Mouse (Mus musculus) liver, postnatal 0 days (tissue): ENCODE measurements around the gene Rara. TPM values are rescaled to one million over a fixed set of nuclear protein-coding genes. Genes with fewer than 3 reads are reported as not detected.

Experiments used
- ATAC-seq: fragments of 200-750 bp; cut with Nextera tagmentation; 2 replicates; pipeline ENCODE4 v1.8.0; 2017; ENCODE audit warnings: mild to moderate bottlenecking, moderate library complexity
- DNase-seq: peaks from one replicate; pipeline ENCODE4 v3.0.0-alpha.2; 2016
- H3K27ac ChIP-seq: fragments of 300-500 bp; sonication (generic); 2 replicates; pipeline ENCODE4 v1.5.1; 2014; ENCODE audit warnings: antibody characterized with exemption, moderate library complexity, mild to moderate bottlenecking, low read depth
- H3K27me3 ChIP-seq: fragments of 300-500 bp; sonication (generic); 2 replicates; pipeline ENCODE4 v1.6.1; 2014; ENCODE audit warnings: low read length, control low read depth, mixed read lengths; ENCODE audit not compliant: insufficient read depth
- H3K36me3 ChIP-seq: fragments of 300-500 bp; sonication (generic); replicated peaks from 2 replicates; pipeline ENCODE4 v1.6.1; 2014; ENCODE audit warnings: mild to moderate bottlenecking, control low read depth, low read length, moderate library complexity, mixed read lengths; ENCODE audit not compliant: insufficient read depth
- H3K4me1 ChIP-seq: fragments of 300-500 bp; sonication (generic); 2 replicates; pipeline ENCODE4 v1.6.1; 2014; ENCODE audit warnings: antibody characterized with exemption, mild to moderate bottlenecking, control low read depth; ENCODE audit not compliant: insufficient read depth
- H3K4me2 ChIP-seq: fragments of 300-500 bp; sonication (generic); 2 replicates; pipeline ENCODE4 v1.6.1; 2014; ENCODE audit warnings: low read depth, mild to moderate bottlenecking, low read length, moderate library complexity, mixed read lengths
- H3K4me3 ChIP-seq: fragments of 300-500 bp; sonication (generic); 2 replicates; pipeline ENCODE4 v1.5.1; 2014; ENCODE audit warnings: low read depth, low read length
- H3K9ac ChIP-seq: fragments of 300-500 bp; sonication (generic); replicated peaks from 2 replicates; pipeline ENCODE4 v1.6.1; 2014; ENCODE audit warnings: mild to moderate bottlenecking, moderate library complexity
- H3K9me3 ChIP-seq: fragments of 300-500 bp; sonication (generic); 2 replicates; pipeline ENCODE4 v1.6.1; 2016; ENCODE audit warnings: mild to moderate bottlenecking, control low read depth, low read length, mixed read lengths
- CTCF ChIP-seq: sonication (generic); IDR thresholded peaks from 2 replicates; pipeline ENCODE4 v1.5.1; 2016; ENCODE audit warnings: antibody characterized with exemption, low read depth
- EP300 ChIP-seq: IDR thresholded peaks from 2 replicates; pipeline ENCODE4 v1.6.1; 2016; ENCODE audit warnings: antibody characterized with exemption, low read depth, mild to moderate bottlenecking
- WGBS: fragments of 180-500 bp; shearing (Covaris S2); extraction: QIAGEN DNeasy Blood & Tissue Kit; methylation state at CpG from one replicate; pipeline ENCODE4 v1.1.7; 2014; ENCODE audit not compliant: insufficient replicate concordance; 5-methylcytosine and 5-hydroxymethylcytosine counted together
- polyA plus RNA-seq: library from polyadenylated mRNA; unstranded; fragments of >200 nt; fragmentation: Nextera tagmentation; extraction: Ambion mirVana; gene quantifications from 2 replicates; pipeline ENCODE4 v1.2.1, GENCODE M21; 2015

Gene Rara
- polyA plus RNA-seq, result 5.4 and 5.6 TPM in 2 replicates

DNA sequence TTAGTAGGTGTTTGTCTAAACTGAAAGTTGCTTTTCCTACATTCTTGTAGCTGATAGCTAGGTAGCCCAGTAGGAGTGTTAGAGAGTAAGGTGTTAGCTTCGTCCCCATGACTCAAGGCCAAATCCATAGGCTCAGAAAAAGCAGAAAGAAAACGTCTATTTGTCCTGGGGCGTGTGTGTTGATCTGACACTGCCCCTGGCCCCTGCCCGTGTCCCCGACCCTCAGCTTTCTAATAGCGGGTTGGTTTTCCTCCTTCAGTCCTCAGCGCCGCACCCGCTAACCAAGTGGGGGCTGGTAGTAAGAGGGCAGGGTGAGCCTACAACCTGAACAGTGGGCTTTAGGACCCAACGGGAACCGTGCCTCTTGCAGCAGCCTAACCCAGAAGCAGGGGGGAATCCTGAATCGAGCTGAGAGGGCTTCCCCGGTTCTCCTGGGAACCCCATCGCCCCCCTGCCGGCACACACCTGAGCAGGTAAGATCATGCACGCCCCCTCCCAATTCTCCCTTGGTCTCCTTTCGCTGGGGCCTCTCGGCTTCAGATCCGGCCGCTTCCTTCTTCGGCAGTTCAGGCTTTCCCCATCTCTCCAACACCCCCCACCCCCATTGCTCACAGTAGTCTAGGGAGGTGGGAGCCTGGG, at the start of gene Rara:
Gene Rara (plus strand): TSS at position 381 of the 639 bp plus-strand sequence.
- Histone ChIP-seq H3K9me3 (no peaks in the 10 kb centered on the region), H3K4me2 (peak within 1 kb of the TSS; percentile 71), H3K36me3 (no peaks in the 10 kb centered on the region; the same call in 1 of the 2 replicates), H3K4me3 (peak within 1 kb of the TSS; percentile 30; the same call in 1 of the 2 replicates), H3K27ac (no peak within 1 kb of the TSS), H3K9ac (peak within 1 kb of the TSS; percentile 38), H3K27me3 (0 out of 2 replicates have a peak, but pooled peaks cover 10% of the 10 kb centered on the region), H3K4me1 (peaks cover 51% of the 10 kb centered on the region)
- WGBS, result 14% methylated on average over 20 of the region's 21 CpGs
- ATAC-seq (no peak), DNase-seq (no peak)
- no peak for TF ChIP-seq CTCF

DNA sequence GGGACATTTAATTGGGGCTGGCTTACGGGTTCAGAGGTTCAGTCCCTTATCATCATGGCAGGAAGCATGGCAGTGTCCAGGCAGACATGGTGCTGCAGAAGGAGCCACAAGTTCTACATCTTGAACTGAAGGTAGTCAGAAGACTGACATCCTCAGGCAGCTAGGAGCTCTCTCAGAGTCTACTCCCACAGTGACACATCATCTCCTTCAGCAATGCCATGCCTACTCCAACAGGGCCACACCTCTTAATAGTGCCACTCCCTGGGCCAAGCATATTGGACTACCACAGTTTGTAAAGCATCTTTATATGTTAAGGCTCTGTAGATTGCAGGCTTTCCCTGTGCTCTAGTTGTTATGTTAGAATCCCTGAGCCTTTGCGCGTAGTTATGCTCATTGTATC, 39.9 kb upstream of the Rara start:
- WGBS, result 90% methylated on average over 3 of the region's 3 CpGs
- Histone ChIP-seq H3K9ac (no peak overlapping the region), H3K27ac (no peak overlapping the region), H3K27me3 (no peaks in the 10 kb centered on the region), H3K4me1 (no peaks in the 10 kb centered on the region), H3K4me3 (no peak overlapping the region), H3K4me2 (no peak overlapping the region), H3K9me3 (no peaks in the 10 kb centered on the region), H3K36me3 (peaks cover 55% of the 10 kb centered on the region)
- DNase-seq (no peak), ATAC-seq (no peak)
- TF ChIP-seq CTCF, result no peak
- TF ChIP-seq EP300, result no peak

DNA sequence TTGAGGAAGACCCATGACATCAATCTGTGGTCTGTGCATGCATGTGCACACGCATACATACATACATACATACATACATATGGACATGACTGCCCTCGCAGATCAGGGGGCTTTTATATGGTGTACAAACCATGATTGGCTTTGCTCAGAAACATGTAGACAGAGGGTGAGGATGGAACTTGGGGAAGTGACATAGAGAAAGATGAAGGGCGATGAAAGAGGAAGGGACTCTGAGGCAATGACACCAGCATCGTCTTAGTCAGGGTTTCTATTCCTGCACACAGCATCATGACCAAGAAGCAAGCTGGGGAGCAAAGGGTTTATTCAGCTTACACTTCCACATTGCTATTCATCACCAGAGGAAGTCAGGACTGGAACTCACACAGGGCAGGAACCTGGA, 38.5 kb upstream of the Rara start:
- H3K27ac ChIP-seq, result no peak overlapping the region
- 80% methylated on average over 4 of the region's 4 CpGs for WGBS
- no peak overlapping the region for H3K4me2 ChIP-seq
- no peaks in the 10 kb centered on the region for H3K4me1 ChIP-seq
- no peak for DNase-seq
- ATAC-seq, result no peak
- H3K27me3 ChIP-seq, result no peaks in the 10 kb centered on the region
- peaks cover 68% of the 10 kb centered on the region for H3K36me3 ChIP-seq
- H3K4me3 ChIP-seq, result no peak overlapping the region
- no peak overlapping the region for H3K9ac ChIP-seq
- TF ChIP-seq CTCF (no peak), EP300 (no peak)
- H3K9me3 ChIP-seq, result no peaks in the 10 kb centered on the region

DNA sequence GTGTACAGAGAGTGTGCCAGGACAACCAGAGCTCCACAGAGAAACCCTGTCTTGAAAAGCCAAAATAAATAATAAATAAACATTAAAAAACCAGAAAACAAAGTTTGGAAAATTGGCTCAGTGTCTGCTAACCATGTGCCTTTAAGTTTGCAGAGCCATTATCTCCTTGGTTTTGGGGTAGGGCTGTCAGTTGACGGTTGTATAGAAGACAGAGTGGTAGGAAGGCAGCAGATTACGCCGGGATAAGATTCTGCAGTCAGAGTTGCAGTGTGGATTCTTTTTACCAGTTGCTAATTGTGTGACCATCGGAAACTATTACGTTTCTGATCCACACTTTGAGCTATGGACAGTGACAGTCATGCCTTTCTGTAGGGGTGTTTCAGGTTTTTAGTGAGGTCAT, 37.6 kb upstream of the Rara start:
- Histone ChIP-seq H3K9ac (no peak overlapping the region), H3K4me1 (no peaks in the 10 kb centered on the region), H3K9me3 (no peaks in the 10 kb centered on the region), H3K4me2 (no peak overlapping the region), H3K4me3 (no peak overlapping the region), H3K36me3 (peaks cover 71% of the 10 kb centered on the region), H3K27me3 (no peaks in the 10 kb centered on the region), H3K27ac (no peak overlapping the region)
- TF ChIP-seq EP300, result no peak
- no peak for TF ChIP-seq CTCF
- 73% methylated on average over 5 of the region's 5 CpGs for WGBS
- DNase-seq (no peak), ATAC-seq (no peak)

DNA sequence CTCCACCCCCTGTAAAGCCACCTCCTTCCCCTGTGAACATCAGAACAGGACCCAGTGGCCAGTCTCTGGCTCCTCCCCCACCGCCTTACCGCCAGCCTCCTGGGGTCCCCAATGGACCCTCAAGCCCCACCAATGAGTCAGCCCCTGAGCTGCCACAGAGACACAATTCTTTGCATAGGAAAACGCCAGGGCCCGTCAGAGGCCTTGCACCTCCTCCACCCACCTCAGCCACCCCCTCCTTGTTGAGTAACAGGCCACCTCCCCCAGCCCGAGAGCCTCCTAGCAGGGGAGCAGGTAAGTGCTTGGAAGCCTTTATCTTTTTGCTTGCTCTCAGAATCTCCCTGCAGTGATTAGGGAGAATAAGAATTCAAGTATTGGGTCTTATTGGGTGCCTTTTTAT, 35.2 kb upstream of the Rara start:
- H3K9ac ChIP-seq, result no peak overlapping the region
- H3K27me3 ChIP-seq, result no peaks in the 10 kb centered on the region
- no peak overlapping the region for H3K4me3 ChIP-seq
- no peak overlapping the region for H3K4me2 ChIP-seq
- ATAC-seq, result no peak
- no peaks in the 10 kb centered on the region for H3K9me3 ChIP-seq
- no peak for TF ChIP-seq EP300
- no peak for TF ChIP-seq CTCF
- H3K36me3 ChIP-seq, result peaks cover 67% of the 10 kb centered on the region
- H3K4me1 ChIP-seq, result no peaks in the 10 kb centered on the region
- 69% methylated on average over 5 of the region's 5 CpGs for WGBS
- DNase-seq, result no peak
- H3K27ac ChIP-seq, result no peak overlapping the region

DNA sequence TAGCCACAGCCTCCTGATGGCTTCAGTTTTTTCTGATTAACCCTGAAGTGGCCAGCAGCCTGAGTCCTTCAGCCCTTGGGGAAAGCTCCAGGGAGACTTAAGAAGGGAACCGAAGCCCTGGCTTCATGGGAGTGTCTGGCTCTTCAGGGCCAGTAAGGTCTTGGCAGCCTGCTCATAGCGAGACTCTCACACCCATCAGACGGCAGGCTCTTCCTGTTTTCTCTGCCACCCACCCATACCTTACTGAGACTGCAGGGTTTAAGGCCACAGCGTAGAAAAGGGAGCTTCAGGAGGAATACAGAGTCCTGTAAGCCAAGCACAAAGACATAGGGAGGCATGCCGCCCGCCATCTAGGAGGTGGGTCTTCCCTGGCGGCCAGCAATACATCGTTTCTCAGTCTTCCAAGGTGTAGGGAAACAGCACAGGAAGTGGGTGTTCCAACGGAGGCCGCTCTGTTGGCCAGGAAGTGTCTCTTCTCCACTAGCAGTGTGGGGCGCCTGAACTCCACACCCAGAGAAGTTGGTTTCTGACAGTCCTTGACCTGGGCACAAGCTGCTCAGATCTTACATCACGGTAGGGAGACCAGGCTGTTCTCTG, 27.0 kb upstream of the Rara start:
- WGBS, result 45% methylated on average over 12 of the region's 12 CpGs
- no peak overlapping the region for H3K4me3 ChIP-seq
- H3K4me1 ChIP-seq, result peaks cover 12% of the 10 kb centered on the region
- no peaks in the 10 kb centered on the region for H3K27me3 ChIP-seq
- H3K27ac ChIP-seq, result peak overlapping the region; percentile 58
- H3K9me3 ChIP-seq, result no peaks in the 10 kb centered on the region
- TF ChIP-seq CTCF (no peak), EP300 (no peak)
- ATAC-seq, result no peak
- H3K36me3 ChIP-seq, result peaks cover 56% of the 10 kb centered on the region
- H3K4me2 ChIP-seq, result peak overlapping the region; percentile 40; the same call in 1 of the 2 replicates
- no peak overlapping the region for H3K9ac ChIP-seq
- no peak for DNase-seq
